Mouse (Mus musculus): ENCODE data around the gene Ttc19.
A peak's percentile ranks its signal among the peaks of the same experiment; 100 is the strongest.
"Not testable (repeated sequence)": the region's sequence is repeated elsewhere in the genome, so short reads cannot be mapped to it uniquely, and the experiment has no call there.

The Ttc19 gene

GRCm38 (mm10) chr11:62285020-62285419, 3.7 kb downstream of the Ttc19 start:
- DNase-seq, result no peak

GRCm38 (mm10) chr11:62287700-62288099, 6.4 kb downstream of the Ttc19 start:
- no peak for DNase-seq

DNA sequence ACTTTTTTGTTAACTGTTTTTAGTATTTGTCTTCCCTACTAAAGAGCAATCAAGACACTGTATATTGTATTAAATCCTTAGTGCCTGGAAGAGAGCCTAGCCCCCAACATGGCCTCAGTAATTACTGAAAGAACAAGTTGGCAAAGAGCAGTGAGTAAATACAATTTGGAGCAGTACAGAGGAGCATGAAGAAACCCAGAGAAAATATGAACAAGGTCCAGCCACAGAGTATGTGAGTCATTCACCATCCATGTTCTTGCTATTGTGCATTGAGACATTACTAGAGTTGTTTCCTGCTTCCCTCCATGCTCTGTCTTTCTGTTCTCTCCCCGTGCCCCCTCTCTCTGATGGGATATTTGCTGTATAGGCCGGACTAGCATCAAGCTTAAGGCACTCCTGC, 12.8 kb downstream of the Ttc19 start:
- no peak for DNase-seq

GRCm38 (mm10) chr11:62298883-62299282, 17.6 kb downstream of the Ttc19 start:
- DNase-seq, result no peak

DNA sequence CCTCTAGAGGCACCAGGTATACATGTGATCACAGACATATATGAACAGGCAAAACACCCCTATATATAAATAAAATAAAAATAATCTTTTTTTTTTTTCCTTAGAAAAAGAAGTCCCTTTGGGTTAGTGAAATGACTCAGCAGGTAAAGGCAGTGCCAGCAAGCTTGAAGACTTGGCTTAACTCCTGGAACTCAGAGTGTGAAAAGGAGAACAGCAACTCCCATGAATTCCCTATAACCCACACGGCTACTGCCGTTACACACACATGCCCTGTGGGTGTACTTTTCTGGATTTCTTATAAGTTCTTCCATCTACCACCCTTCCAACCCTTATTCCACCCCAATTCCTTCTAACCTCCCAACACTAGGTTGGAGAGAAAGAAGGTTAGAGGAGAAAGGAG, 24.6 kb downstream of the Ttc19 start:
- no peak for DNase-seq

DNA sequence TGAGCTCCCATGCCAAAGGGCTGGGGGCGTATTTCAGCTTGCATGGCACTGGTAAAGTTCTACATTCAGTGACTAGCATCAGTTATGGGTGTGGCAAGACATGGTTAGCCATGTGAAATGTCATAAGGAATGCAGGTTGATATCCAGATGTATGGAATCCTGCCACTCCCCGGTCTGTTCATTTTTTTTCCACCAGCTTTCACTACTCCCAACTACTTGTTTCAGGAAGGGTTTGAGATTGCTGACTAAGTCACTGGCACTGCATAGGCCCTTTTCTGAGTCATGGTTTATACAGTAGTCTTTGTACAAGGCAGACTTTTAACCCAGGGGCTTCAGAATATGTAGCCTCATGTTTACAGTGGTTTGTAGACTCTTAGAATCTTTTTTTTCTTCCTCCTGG, 28.0 kb downstream of the Ttc19 start:
- DNase-seq, result no peak

DNA sequence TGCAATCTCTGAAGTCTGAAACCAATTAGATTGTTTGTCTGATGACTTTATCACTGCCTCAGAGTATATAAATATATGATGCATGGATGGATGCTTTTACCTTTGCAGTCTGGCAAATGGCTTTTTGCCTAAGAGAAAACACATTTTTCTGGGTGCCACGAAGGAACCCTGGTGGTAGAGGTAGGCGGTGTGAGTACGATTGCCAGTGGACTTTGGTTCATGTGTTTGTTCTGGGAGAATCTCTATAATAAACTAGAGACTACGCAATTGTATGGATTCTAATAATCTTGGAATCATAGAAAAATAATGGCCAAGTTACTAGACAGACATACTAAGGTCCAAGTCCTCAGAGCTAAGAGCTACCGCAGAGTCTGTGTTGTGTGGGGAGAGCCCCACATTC, 33.7 kb downstream of the Ttc19 start:
- DNase-seq, result no peak

DNA sequence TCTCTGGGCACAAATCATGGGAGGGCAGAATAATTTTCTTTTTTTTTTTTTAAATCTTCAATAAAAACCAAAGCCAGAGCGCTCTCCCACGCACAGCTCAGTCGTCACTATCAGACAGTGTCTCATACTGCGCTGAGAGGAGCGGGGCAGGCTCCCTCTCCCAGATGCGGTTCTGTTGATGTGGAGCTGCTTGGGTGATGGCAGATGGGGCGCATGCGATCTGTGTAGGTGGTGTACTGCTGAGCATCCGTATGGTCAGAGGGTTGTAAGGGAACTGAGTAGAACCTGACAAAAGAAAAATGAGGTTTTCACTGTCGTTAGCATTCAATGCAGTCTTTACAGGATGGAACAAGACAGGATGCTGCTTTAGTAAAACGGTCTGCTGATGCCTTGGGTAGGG, 36.5 kb downstream of the Ttc19 start:
- DNase-seq, result peak; percentile 32

DNA sequence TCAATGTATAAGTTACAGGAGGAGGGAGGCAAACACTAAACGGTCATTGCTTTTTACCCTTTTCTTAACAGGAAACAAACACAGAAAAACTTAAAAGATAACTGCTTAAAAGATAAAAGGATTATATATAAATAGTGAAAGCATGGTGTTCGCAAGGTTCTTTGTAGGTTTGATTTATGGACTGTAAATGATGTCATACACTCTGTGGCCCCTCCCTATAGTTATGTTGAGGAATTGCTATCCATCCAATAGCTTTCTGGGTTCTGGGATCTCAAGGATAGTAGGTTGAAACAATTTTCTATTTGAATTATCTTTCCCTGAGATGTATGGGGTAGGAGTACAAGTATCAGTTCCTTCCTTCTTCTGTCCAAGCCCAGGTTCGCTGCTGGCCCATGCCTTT, 38.8 kb downstream of the Ttc19 start:
- DNase-seq, result no peak

DNA sequence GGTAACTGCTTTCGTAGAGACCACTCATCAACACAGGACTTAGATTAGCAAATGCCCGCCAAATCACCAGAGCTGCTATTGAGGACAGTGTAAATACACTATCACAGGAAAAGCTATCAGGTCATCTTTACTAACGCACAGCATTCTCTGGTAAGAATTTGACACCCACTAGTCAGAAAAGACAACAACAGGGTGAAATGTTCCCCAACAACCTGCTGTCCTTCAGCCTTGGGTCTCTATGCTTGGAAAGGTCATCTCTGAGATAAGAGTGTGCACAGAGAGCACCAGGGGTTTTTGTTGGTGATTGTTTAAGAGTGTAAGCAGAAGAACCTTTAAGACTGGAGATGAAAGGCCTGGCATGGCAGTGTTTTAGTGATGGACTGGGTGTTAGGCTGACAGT, 42.4 kb downstream of the Ttc19 start:
- no peak for DNase-seq

DNA sequence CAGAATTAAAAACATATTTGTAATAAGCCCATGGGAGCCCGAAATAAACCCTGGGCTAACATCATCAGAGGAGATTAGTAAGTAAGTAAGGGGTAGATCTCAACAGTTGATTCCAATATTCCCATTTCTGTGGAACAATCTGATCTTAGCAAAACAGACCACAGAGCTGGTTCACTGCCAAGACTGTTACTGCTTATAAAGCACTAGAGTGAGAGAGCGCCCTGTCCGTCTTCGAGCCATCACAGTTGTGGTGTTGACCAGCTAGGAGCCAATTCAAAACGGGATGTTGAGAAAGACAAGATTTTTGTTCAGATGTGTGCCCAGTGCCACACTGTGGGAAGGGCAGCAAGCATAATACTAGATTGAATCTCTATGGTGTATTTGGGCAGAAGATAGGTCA, 49.9 kb downstream of the Ttc19 start:
- no peak for DNase-seq

DNA sequence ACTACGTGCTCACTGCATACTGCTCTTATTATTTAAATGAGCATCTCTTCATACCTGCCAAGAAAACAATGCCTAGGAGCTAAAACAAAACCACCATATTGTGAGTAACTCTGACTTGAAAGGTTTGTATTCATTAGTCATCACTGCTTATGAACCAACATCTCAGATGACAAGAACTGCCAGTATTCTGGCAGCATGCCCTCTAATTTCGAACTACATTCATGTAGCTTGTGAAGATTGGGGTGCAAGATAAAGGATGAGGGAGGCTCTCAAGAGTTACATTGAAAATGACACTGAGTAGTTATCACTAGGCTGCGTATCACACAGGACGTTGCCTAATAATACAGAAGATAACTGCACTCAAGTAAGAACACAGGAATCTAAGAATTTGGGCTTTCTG, 51.0 kb downstream of the Ttc19 start:
- no peak for DNase-seq

- no peak for DNase-seq
Measured at GRCm38 (mm10) chr11:62343002-62343401, 61.7 kb downstream of the Ttc19 start.

DNA sequence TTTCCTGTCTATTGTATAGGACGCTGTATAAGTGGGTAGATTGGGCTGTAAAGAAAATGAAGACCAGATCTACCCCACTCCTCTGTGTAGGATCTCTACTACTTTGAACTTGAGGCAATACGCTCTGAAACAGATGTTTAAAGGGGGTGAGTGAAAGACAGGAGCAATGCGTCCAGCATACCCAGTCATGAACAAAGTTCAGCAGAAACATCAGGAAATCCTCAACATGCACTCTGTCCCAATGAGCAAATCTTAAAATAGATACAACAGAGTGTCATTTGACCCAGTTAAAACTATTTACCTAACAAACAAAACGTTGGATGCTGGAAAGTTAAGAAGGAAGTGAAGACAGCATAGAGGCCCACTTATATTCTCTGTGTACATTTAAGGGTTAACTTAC, 70.7 kb downstream of the Ttc19 start:
- no peak for DNase-seq

- no peak for DNase-seq
Measured at GRCm38 (mm10) chr11:62355216-62355615, 73.9 kb downstream of the Ttc19 start.

GRCm38 (mm10) chr11:62366879-62367278, 85.6 kb downstream of the Ttc19 start:
- DNase-seq, result no peak

DNA sequence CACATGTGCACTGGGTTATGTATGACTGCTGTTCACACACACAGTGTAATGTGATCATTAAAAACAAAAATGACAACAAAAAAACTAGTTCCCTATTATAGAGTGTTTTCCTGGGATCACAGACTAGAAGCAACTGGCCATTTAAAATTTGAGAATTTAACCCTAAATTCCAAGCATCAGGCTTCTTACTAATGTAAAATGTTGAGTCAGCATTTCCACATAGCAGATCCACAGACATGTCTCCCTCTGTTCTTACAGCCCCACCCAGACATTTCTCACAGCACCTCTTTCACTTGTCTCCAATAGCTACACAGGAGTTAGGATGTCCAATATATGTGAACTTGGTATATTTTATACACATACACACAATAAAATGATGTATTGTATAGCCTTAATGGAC, 88.7 kb downstream of the Ttc19 start:
- no peak for DNase-seq

DNA sequence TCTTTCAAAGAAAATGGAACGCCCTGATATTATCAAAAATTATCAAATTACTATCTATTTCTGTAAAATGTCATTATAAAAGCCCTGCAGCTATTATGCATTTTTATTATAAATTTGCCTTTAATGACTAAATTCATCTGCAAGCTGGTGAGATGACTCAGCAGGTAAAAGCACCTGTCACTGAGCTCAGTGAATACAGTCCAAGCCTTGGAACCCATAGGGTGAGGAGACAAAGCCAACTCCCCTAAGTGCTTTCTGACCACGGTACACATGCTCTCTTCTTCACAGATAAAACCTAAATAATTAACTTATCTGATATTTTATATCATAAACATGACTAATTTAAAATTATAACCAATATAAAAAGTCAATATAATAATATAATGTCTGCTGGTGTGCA, 90.5 kb downstream of the Ttc19 start:
- no peak for DNase-seq

DNA sequence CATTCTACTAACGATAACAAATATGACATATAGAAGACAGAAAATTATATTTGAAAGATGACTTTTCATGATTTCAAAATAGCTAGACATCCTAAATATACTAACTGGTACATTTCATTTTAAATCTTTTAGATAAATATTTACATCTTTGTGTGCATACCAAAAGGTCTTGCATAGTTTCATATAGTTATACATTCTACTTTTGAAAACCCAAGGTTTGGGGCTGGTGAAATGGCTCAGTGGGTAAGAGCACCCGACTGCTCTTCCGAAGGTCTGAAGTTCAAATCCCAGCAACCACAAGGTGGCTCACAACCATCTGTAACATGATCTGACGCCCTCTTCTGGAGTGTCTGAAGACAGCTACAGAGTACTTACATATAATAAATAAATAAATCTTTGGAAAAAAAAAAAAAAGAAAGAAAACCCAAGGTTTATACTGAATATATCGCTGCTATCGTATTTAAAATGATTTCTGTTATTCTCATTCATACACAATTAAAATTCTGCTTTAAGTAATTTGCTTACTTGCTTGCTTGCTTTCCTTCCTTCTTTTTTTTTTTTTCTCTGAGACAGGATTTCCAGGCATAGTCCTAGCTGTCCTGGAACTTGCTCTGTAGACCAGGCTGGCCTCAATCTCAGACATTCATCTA, 96.1 kb downstream of the Ttc19 start:
- DNase-seq, result not testable (repeated sequence)

Data from cerebellum, adult 11 months (tissue).